Mouse (Mus musculus) limb, embryonic 14.5 days (tissue): ENCODE measurements around the gene Sema5b. TPM values are rescaled to one million over a fixed set of nuclear protein-coding genes. Genes with fewer than 3 reads are reported as not detected.

Experiments
- ATAC-seq: fragments of 200-750 bp; cut with Nextera tagmentation; 2 replicates; pipeline ENCODE4 v1.8.0; 2017; ENCODE audit warnings: low read depth, moderate number of reproducible peaks, moderate TSS enrichment; ENCODE audit not compliant: low FRiP score
- DNase-seq: peaks from one replicate; pipeline ENCODE4 v3.0.0-alpha.2; 2015; ENCODE audit warnings: low spot score
- H3K27ac ChIP-seq: fragments of 300-500 bp; sonication (generic); replicated peaks from 2 replicates; pipeline ENCODE4 v1.5.1; 2014; ENCODE audit warnings: low read depth, mild to moderate bottlenecking, low read length, moderate library complexity, mixed read lengths
- H3K27me3 ChIP-seq: fragments of 300-500 bp; sonication (generic); 2 replicates; pipeline ENCODE4 v1.6.1; 2014; ENCODE audit warnings: low read length, mixed read lengths; ENCODE audit not compliant: control insufficient read depth, insufficient read depth
- H3K36me3 ChIP-seq: fragments of 300-500 bp; sonication (generic); 2 replicates; pipeline ENCODE4 v1.6.1; 2014; ENCODE audit warnings: mild to moderate bottlenecking, low read length, moderate library complexity, mixed read lengths; ENCODE audit not compliant: control insufficient read depth, insufficient read depth
- H3K4me1 ChIP-seq: fragments of 300-500 bp; sonication (generic); 2 replicates; pipeline ENCODE4 v1.6.1; 2014; ENCODE audit warnings: antibody characterized with exemption, low read length, mixed read lengths; ENCODE audit not compliant: control insufficient read depth, insufficient read depth
- H3K4me2 ChIP-seq: fragments of 300-500 bp; sonication (generic); replicated peaks from 2 replicates; pipeline ENCODE4 v1.6.1; 2014; ENCODE audit warnings: low read depth, mild to moderate bottlenecking, low read length, moderate library complexity; ENCODE audit not compliant: severe bottlenecking
- H3K4me3 ChIP-seq: fragments of 300-500 bp; sonication (generic); replicated peaks from 2 replicates; pipeline ENCODE4 v1.5.1; 2014; ENCODE audit warnings: low read length
- H3K9ac ChIP-seq: fragments of 300-500 bp; sonication (generic); 2 replicates; pipeline ENCODE4 v1.6.1; 2014; ENCODE audit warnings: mild to moderate bottlenecking, low read depth, low read length, moderate library complexity; ENCODE audit not compliant: severe bottlenecking
- H3K9me3 ChIP-seq: fragments of 300-500 bp; sonication (generic); 2 replicates; pipeline ENCODE4 v1.6.1; 2016; ENCODE audit warnings: low read length; ENCODE audit not compliant: control insufficient read depth
- POLR2A ChIP-seq: fragments of 200-500 bp; IDR thresholded peaks from 2 replicates; pipeline ENCODE4 v1.8.0; 2012; ENCODE audit warnings: inconsistent platforms, mild to moderate bottlenecking, moderate library complexity, borderline replicate concordance; ENCODE audit not compliant: insufficient read depth, insufficient read length; ENCODE audit errors: extremely low read depth
- WGBS: fragments of 180-500 bp; shearing (Covaris S2); extraction: QIAGEN DNeasy Blood & Tissue Kit; methylation state at CpG from one replicate; pipeline ENCODE4 v1.1.7; 2014; 5-methylcytosine and 5-hydroxymethylcytosine counted together
- polyA plus RNA-seq, 2 experiments: library from polyadenylated mRNA; depleted of rRNA in 1 of 2; stranded (reverse) in 1 of 2; unstranded in 1 of 2; fragments of >200 nt; fragmentation: Nextera tagmentation in 1 of 2; extraction: Ambion mirVana in 1 of 2; gene quantifications; 2 replicates each; pipeline versions ENCODE4 v1.2.1 to v1.2.3; 2012 to 2014

The Sema5b gene
- 17.4 and 19.5 TPM in 2 replicates for polyA plus RNA-seq (2012; rRNA removed)
- polyA plus RNA-seq (2014; fragmentation: Nextera tagmentation; extraction: Ambion mirVana), result 4.2 and 5.4 TPM in 2 replicates

DNA sequence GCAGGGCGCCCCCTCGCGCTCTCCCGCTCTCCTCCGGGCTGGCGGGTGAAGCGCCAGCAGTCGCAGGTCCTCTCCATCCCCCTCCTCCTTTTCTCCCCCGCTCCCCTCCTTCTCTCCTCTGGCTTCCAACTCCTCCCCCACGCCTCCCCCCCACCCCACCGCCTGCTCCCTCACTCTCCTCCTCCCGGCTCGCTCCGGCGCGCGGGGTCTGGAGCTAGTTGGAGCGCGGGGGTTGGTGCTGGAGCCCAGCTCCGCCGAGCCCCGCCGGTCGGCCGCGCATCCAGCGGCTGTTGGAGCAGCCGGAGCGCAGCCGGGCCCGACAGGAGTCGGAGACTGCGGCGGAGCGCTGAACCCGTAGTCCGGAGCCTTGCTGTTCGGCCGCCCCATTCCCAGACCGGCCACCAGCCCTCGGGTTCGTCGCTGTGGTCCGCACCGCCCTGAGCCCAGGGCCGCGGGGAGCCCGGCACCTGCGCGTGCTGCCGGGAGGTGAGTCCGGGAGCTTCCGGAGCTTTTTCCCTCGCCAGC lies at the start of gene Sema5b:
Gene Sema5b, plus strand, starts transcription at position 29 of the 525 bp plus-strand sequence.
- Histone ChIP-seq H3K36me3 (no peaks in the 10 kb centered on the region), H3K4me1 (peaks cover 5% of the 10 kb centered on the region; the same call in 1 of the 2 replicates), H3K27ac (peak within 1 kb of the TSS; percentile 43; the same call in 1 of the 2 replicates), H3K27me3 (peaks cover 33% of the 10 kb centered on the region; the same call in 1 of the 2 replicates), H3K9me3 (no peaks in the 10 kb centered on the region), H3K4me3 (peak within 1 kb of the TSS; percentile 61), H3K4me2 (peak within 1 kb of the TSS; percentile 97), H3K9ac (peak within 1 kb of the TSS; percentile 58)
- 0 out of 2 replicates have a peak, but pooled peaks have one; percentile 23 for TF ChIP-seq POLR2A
- ATAC-seq (peak; percentile 83), DNase-seq (peak; percentile 81)
- under 1% methylated on average over 30 of the region's 54 CpGs for WGBS

DNA sequence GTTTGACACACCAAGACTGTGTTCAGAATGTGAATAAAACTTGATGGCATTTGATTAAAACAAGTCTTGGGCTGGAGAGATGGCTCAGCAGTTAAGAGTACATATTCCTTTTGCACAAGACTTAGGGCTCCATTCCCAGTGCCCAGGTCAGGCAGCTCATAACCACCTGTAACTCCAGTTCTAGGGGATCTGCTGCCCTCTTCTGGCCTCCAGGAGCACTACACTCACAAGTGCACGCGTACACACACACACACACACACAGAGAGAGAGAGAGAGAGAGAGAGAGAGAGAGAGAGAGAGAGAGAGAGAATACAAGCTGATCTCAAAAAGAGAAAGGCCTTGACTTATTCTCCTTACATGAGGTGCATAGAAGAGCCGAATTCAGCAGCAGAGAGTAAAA lies 40.6 kb upstream of the Sema5b start:
- Histone ChIP-seq H3K9me3 (0 out of 2 replicates have a peak, but pooled peaks cover 3% of the 10 kb centered on the region), H3K4me1 (no peaks in the 10 kb centered on the region), H3K27ac (no peak overlapping the region), H3K36me3 (no peaks in the 10 kb centered on the region), H3K27me3 (no peaks in the 10 kb centered on the region), H3K4me2 (no peak overlapping the region), H3K4me3 (no peak overlapping the region), H3K9ac (no peak overlapping the region)
- DNase-seq (no peak), ATAC-seq (no peak)
- 91% methylated on average over 3 of the region's 3 CpGs for WGBS
- no peak for TF ChIP-seq POLR2A

GRCm38 (mm10) chr16:35501106-35501760 lies 39.7 kb upstream of the Sema5b start:
- no peak for TF ChIP-seq POLR2A
- Histone ChIP-seq H3K9ac (no peak overlapping the region), H3K9me3 (0 out of 2 replicates have a peak, but pooled peaks cover 3% of the 10 kb centered on the region), H3K4me1 (no peaks in the 10 kb centered on the region), H3K27ac (no peak overlapping the region), H3K27me3 (no peaks in the 10 kb centered on the region), H3K4me2 (no peak overlapping the region), H3K36me3 (no peaks in the 10 kb centered on the region), H3K4me3 (no peak overlapping the region)
- no peak for ATAC-seq
- WGBS, result 78% methylated on average over 4 of the region's 4 CpGs
- no peak for DNase-seq

DNA sequence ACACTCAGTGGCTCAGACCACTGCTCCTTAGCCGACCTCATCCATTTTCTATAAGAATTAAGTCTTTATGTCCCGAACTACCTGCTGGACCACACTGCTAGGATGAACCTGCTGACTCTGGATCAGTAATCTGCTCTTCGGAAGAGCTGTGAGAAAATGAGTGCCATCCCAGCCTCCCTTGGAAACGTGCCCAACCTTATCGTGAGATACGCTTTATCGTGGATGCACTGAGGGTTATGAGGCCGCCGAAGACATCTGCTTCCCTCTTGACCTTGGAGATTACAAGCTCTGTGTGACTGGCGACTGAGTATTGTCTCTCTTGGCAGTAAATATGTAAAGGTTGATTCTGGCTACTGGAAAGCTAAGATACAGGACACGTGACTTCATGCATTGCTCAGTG lies 38.5 kb upstream of the Sema5b start:
- Histone ChIP-seq H3K4me2 (no peak overlapping the region), H3K36me3 (no peaks in the 10 kb centered on the region), H3K27me3 (no peaks in the 10 kb centered on the region), H3K4me1 (no peaks in the 10 kb centered on the region), H3K9me3 (0 out of 2 replicates have a peak, but pooled peaks cover 3% of the 10 kb centered on the region), H3K27ac (no peak overlapping the region), H3K4me3 (no peak overlapping the region), H3K9ac (no peak overlapping the region)
- DNase-seq, result no peak
- TF ChIP-seq POLR2A, result no peak
- ATAC-seq, result no peak
- WGBS, result 89% methylated on average over 11 of the region's 11 CpGs

DNA sequence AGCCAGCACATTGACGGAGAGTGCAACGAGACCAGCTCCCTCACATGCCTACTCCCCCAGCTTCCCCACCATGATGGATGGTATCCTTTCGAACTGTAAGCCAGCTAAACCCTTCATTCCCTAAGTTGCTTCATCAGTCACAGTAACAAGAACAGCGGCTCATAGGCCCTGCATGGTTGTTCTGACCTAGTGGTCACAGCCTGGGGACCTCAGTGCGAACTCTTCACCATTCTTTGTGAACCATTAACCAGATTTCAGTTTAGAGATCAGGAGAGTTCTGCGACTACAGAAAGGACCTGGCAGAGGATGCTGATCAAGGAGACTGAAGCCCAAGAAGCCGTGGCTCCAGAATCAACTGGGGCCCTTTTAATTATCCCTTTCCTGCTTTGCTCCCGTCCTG lies 36.7 kb upstream of the Sema5b start:
- Histone ChIP-seq H3K4me3 (no peak overlapping the region), H3K9ac (no peak overlapping the region), H3K9me3 (0 out of 2 replicates have a peak, but pooled peaks cover 3% of the 10 kb centered on the region), H3K27ac (no peak overlapping the region), H3K4me1 (no peaks in the 10 kb centered on the region), H3K4me2 (no peak overlapping the region), H3K27me3 (no peaks in the 10 kb centered on the region), H3K36me3 (no peaks in the 10 kb centered on the region)
- no peak for TF ChIP-seq POLR2A
- no peak for DNase-seq
- ATAC-seq, result no peak
- 72% methylated on average over 8 of the region's 8 CpGs for WGBS
